Mouse (Mus musculus): ENCODE results near the gene Medag. TPM values are rescaled to one million over a fixed set of nuclear protein-coding genes. Genes with fewer than 3 reads are reported as not detected.

The Medag gene
- total RNA-seq, 2 experiments from 2014 or later: 2.8 to 3.2 TPM

Other genes starting within 250 kb of the Medag start
- 10 to 100 TPM; 35.5 to 39.5 TPM for gene Uspl1, start 227.4 kb upstream of the Medag start, total RNA-seq (2021)
- 100 to 1,000 TPM; 136 to 137 TPM for gene Hmgb1, start 227.3 kb upstream of the Medag start, total RNA-seq (2021)
- gene Alox5ap, start 147.0 kb upstream of the Medag start, total RNA-seq (2021): 10 to 100 TPM in 1 of 2 experiments, 1 to 10 TPM in 1; 9.8 to 12.4 TPM
- gene Tex26, start 27.9 kb downstream of the Medag start, total RNA-seq (2021): under 1 TPM; 0.30 to 0.73 TPM
- 1 to 10 TPM in 1 of 2 experiments, under 1 TPM in 1; 0.62 to 2.4 TPM for gene Wdr95, start 116.9 kb downstream of the Medag start, total RNA-seq (2021)
- gene Hsph1, start 224.6 kb downstream of the Medag start, total RNA-seq (2021): 100 to 1,000 TPM; 397 to 414 TPM